Mouse (Mus musculus): ENCODE data around the gene Cd70.
A peak's percentile ranks its signal among the peaks of the same experiment; 100 is the strongest.

The Cd70 gene

GRCm38 (mm10) chr17:57148994-57149803 lies at the start of gene Cd70:
Gene Cd70 (minus strand): TSS chr17:57149777.
- DNase-seq = no peak

GRCm38 (mm10) chr17:57198252-57198651 lies 48.7 kb upstream of the Cd70 start:
- DNase-seq = no peak

- DNase-seq = no peak
Measured at GRCm38 (mm10) chr17:57195326-57196010, 45.9 kb upstream of the Cd70 start.

- DNase-seq = peak; percentile 52
Measured at GRCm38 (mm10) chr17:57194771-57195170, 45.2 kb upstream of the Cd70 start.

- peak; percentile 81 for DNase-seq
Measured at GRCm38 (mm10) chr17:57194041-57194507, 44.5 kb upstream of the Cd70 start, which contains the start of gene Tnfsf14. Gene Tnfsf14 (minus strand): TSS chr17:57194177.

GRCm38 (mm10) chr17:57188510-57189192 lies 39.1 kb upstream of the Cd70 start:
- no peak for DNase-seq

GRCm38 (mm10) chr17:57185641-57186040 lies 36.1 kb upstream of the Cd70 start:
- no peak for DNase-seq

GRCm38 (mm10) chr17:57182871-57183270 lies 33.3 kb upstream of the Cd70 start:
- no peak for DNase-seq

GRCm38 (mm10) chr17:57180363-57180762 lies 30.8 kb upstream of the Cd70 start:
- DNase-seq = peak; percentile 82

GRCm38 (mm10) chr17:57173351-57173750 lies 23.8 kb upstream of the Cd70 start:
- DNase-seq = no peak

- no peak for DNase-seq
Measured at GRCm38 (mm10) chr17:57172378-57172777, 22.8 kb upstream of the Cd70 start.

GRCm38 (mm10) chr17:57170616-57171260 lies 21.2 kb upstream of the Cd70 start:
- no peak for DNase-seq

GRCm38 (mm10) chr17:57166800-57167791 lies 17.5 kb upstream of the Cd70 start:
- peak; percentile 88 for DNase-seq

GRCm38 (mm10) chr17:57153787-57154186 lies 4.2 kb upstream of the Cd70 start:
- no peak for DNase-seq

GRCm38 (mm10) chr17:57153006-57153405 lies 3.4 kb upstream of the Cd70 start:
- DNase-seq = no peak

- no peak for DNase-seq
Measured at GRCm38 (mm10) chr17:57148343-57148742, 1.2 kb downstream of the Cd70 start.

- no peak for DNase-seq
Measured at GRCm38 (mm10) chr17:57145115-57145514, 4.5 kb downstream of the Cd70 start.

- DNase-seq = no peak
Measured at GRCm38 (mm10) chr17:57143704-57144103, 5.9 kb downstream of the Cd70 start.

GRCm38 (mm10) chr17:57139708-57140107 lies 9.9 kb downstream of the Cd70 start:
- DNase-seq = no peak

- DNase-seq = no peak
Measured at GRCm38 (mm10) chr17:57138676-57139075, 10.9 kb downstream of the Cd70 start.

- DNase-seq = no peak
Measured at GRCm38 (mm10) chr17:57135635-57136034, 13.9 kb downstream of the Cd70 start.

GRCm38 (mm10) chr17:57134693-57135092 lies 14.9 kb downstream of the Cd70 start:
- DNase-seq = no peak

Measured in thymus, postnatal 14 days (tissue).